Mouse (Mus musculus) limb, embryonic 10.5 days (tissue): ENCODE measurements around the gene Por. TPM values are rescaled to one million over a fixed set of nuclear protein-coding genes. Genes with fewer than 3 reads are reported as not detected.

Experiments used
- DNase-seq: peaks from one replicate; pipeline ENCODE4 v3.0.0-alpha.2; 2017; ENCODE audit warnings: low spot score
- H3K27ac ChIP-seq: fragments of 300-500 bp; sonication (generic); 2 replicates; pipeline ENCODE4 v1.5.1; 2016; ENCODE audit warnings: mild to moderate bottlenecking
- H3K27me3 ChIP-seq: fragments of 300-500 bp; sonication (generic); 2 replicates; pipeline ENCODE4 v1.6.1; 2016; ENCODE audit warnings: low read depth, mild to moderate bottlenecking; ENCODE audit not compliant: poor library complexity, severe bottlenecking
- H3K36me3 ChIP-seq: fragments of 300-500 bp; sonication (generic); 2 replicates; pipeline ENCODE4 v1.6.1; 2016; ENCODE audit warnings: mild to moderate bottlenecking, moderate library complexity
- H3K4me1 ChIP-seq: fragments of 300-500 bp; sonication (generic); 2 replicates; pipeline ENCODE4 v1.6.1; 2016
- H3K4me3 ChIP-seq: fragments of 300-500 bp; sonication (generic); 2 replicates; pipeline ENCODE4 v1.5.1; 2016; ENCODE audit warnings: mild to moderate bottlenecking, moderate library complexity
- H3K9me3 ChIP-seq: fragments of 300-500 bp; sonication (generic); replicated peaks from 2 replicates; pipeline ENCODE4 v1.6.1; 2016; ENCODE audit warnings: mild to moderate bottlenecking
- WGBS: fragments of 180-500 bp; shearing (Covaris S2); methylation state at CpG from one replicate; pipeline ENCODE4 v1.1.7; 2016; 5-methylcytosine and 5-hydroxymethylcytosine counted together
- polyA plus RNA-seq: library from polyadenylated mRNA; unstranded; fragments of >200 nt; fragmentation: Nextera tagmentation; extraction: Ambion mirVana; gene quantifications from 2 replicates; pipeline ENCODE4 v1.2.1, GENCODE M21; 2016

Gene Por
- polyA plus RNA-seq: 166 and 179 TPM in 2 replicates

- peak within 1 kb of the TSS; percentile 18 for H3K4me3 ChIP-seq
- peak within 1 kb of the TSS; percentile 71 for H3K27ac ChIP-seq
These were observed at the start of gene Por for GRCm38 (mm10) chr5:135669741-135670275. Gene Por, plus strand, starts transcription at chr5:135670033.

GRCm38 (mm10) chr5:135620526-135620925 is 49.3 kb upstream of the Por start:
- H3K9me3 ChIP-seq: no peaks in the 10 kb centered on the region
- WGBS: 85% methylated on average over 9 of the region's 9 CpGs
- H3K27me3 ChIP-seq: no peaks in the 10 kb centered on the region
- no peaks in the 10 kb centered on the region for H3K36me3 ChIP-seq
- no peak for DNase-seq
- no peak overlapping the region for H3K27ac ChIP-seq
- H3K4me1 ChIP-seq: no peaks in the 10 kb centered on the region
- no peak overlapping the region for H3K4me3 ChIP-seq

More at GRCm38 (mm10) chr5:135669741-135670275, at the start of gene Por:
- Histone ChIP-seq H3K4me1 (peaks cover 31% of the 10 kb centered on the region), H3K9me3 (no peaks in the 10 kb centered on the region), H3K27me3 (no peaks in the 10 kb centered on the region), H3K36me3 (no peaks in the 10 kb centered on the region)
- DNase-seq: peak; percentile 39
- WGBS: 21% methylated on average over 9 of the region's 9 CpGs

GRCm38 (mm10) chr5:135621725-135622124 is 48.1 kb upstream of the Por start:
- no peaks in the 10 kb centered on the region for H3K9me3 ChIP-seq
- H3K27ac ChIP-seq: no peak overlapping the region
- WGBS: 86% methylated on average over 10 of the region's 10 CpGs
- no peaks in the 10 kb centered on the region for H3K27me3 ChIP-seq
- no peak for DNase-seq
- no peak overlapping the region for H3K4me3 ChIP-seq
- no peaks in the 10 kb centered on the region for H3K36me3 ChIP-seq
- no peaks in the 10 kb centered on the region for H3K4me1 ChIP-seq

- no peak for DNase-seq
- no peak overlapping the region for H3K4me3 ChIP-seq
- 90% methylated on average over 18 of the region's 18 CpGs for WGBS
These were observed 46.7 kb upstream of the Por start for GRCm38 (mm10) chr5:135623006-135623563.

GRCm38 (mm10) chr5:135628916-135629315 is 40.9 kb upstream of the Por start:
- Histone ChIP-seq H3K9me3 (no peaks in the 10 kb centered on the region), H3K27me3 (no peaks in the 10 kb centered on the region), H3K4me3 (no peak overlapping the region), H3K27ac (no peak overlapping the region), H3K36me3 (no peaks in the 10 kb centered on the region), H3K4me1 (peaks cover 6% of the 10 kb centered on the region)
- WGBS: 48% methylated on average over 10 of the region's 10 CpGs
- no peak for DNase-seq

More at GRCm38 (mm10) chr5:135623006-135623563, 46.7 kb upstream of the Por start:
- H3K4me1 ChIP-seq: no peaks in the 10 kb centered on the region
- H3K9me3 ChIP-seq: no peaks in the 10 kb centered on the region
- no peaks in the 10 kb centered on the region for H3K27me3 ChIP-seq
- no peaks in the 10 kb centered on the region for H3K36me3 ChIP-seq
- no peak overlapping the region for H3K27ac ChIP-seq

- Histone ChIP-seq H3K36me3 (no peaks in the 10 kb centered on the region), H3K9me3 (no peaks in the 10 kb centered on the region), H3K27ac (no peak overlapping the region), H3K4me3 (no peak overlapping the region), H3K4me1 (peaks cover 7% of the 10 kb centered on the region), H3K27me3 (no peaks in the 10 kb centered on the region)
- no peak for DNase-seq
- 90% methylated on average over 3 of the region's 3 CpGs for WGBS
These were observed 40.4 kb upstream of the Por start for GRCm38 (mm10) chr5:135629401-135629800.

- Histone ChIP-seq H3K4me1 (peaks cover 7% of the 10 kb centered on the region), H3K27ac (no peak overlapping the region), H3K9me3 (no peaks in the 10 kb centered on the region), H3K36me3 (peaks cover 8% of the 10 kb centered on the region), H3K27me3 (no peaks in the 10 kb centered on the region), H3K4me3 (no peak overlapping the region)
- no peak for DNase-seq
- 35% methylated on average over 3 of the region's 3 CpGs for WGBS
These were observed 39.2 kb upstream of the Por start for GRCm38 (mm10) chr5:135630598-135630997.

GRCm38 (mm10) chr5:135632117-135632796 is 37.6 kb upstream of the Por start, which contains the start of gene Rhbdd2:
Gene Rhbdd2, plus strand, starts transcription at chr5:135632618.
- Histone ChIP-seq H3K4me3 (peak within 1 kb of the TSS; percentile 93), H3K27ac (peak within 1 kb of the TSS; percentile 97), H3K9me3 (no peaks in the 10 kb centered on the region), H3K4me1 (peaks cover 7% of the 10 kb centered on the region), H3K27me3 (no peaks in the 10 kb centered on the region), H3K36me3 (peaks cover 25% of the 10 kb centered on the region)
- WGBS: 12% methylated on average over 30 of the region's 30 CpGs
- DNase-seq: peak; percentile 97

GRCm38 (mm10) chr5:135632797-135633144 is 37.1 kb upstream of the Por start:
- DNase-seq: no peak
- WGBS: under 1% methylated on average over 21 of the region's 21 CpGs
- peak overlapping the region; percentile 93 for H3K4me3 ChIP-seq

GRCm38 (mm10) chr5:135639760-135640458 is 29.9 kb upstream of the Por start:
- Histone ChIP-seq H3K4me1 (no peaks in the 10 kb centered on the region), H3K4me3 (no peak overlapping the region), H3K9me3 (no peaks in the 10 kb centered on the region), H3K27me3 (no peaks in the 10 kb centered on the region), H3K27ac (no peak overlapping the region), H3K36me3 (peaks cover 90% of the 10 kb centered on the region)
- WGBS: 90% methylated on average over 7 of the region's 7 CpGs
- no peak for DNase-seq

More at GRCm38 (mm10) chr5:135632797-135633144, 37.1 kb upstream of the Por start:
- H3K4me1 ChIP-seq: peaks cover 7% of the 10 kb centered on the region
- no peaks in the 10 kb centered on the region for H3K27me3 ChIP-seq
- H3K27ac ChIP-seq: peak overlapping the region; percentile 97
- H3K36me3 ChIP-seq: peaks cover 30% of the 10 kb centered on the region
- H3K9me3 ChIP-seq: no peaks in the 10 kb centered on the region

- Histone ChIP-seq H3K27me3 (no peaks in the 10 kb centered on the region), H3K27ac (no peak overlapping the region), H3K4me1 (no peaks in the 10 kb centered on the region), H3K9me3 (no peaks in the 10 kb centered on the region), H3K36me3 (peaks cover 84% of the 10 kb centered on the region), H3K4me3 (no peak overlapping the region)
- no peak for DNase-seq
- 90% methylated on average over 6 of the region's 6 CpGs for WGBS
These were observed 29.4 kb upstream of the Por start for GRCm38 (mm10) chr5:135640459-135640789.

- DNase-seq: no peak
- no peak overlapping the region for H3K4me3 ChIP-seq
- no peak overlapping the region for H3K27ac ChIP-seq
- H3K4me1 ChIP-seq: 0 out of 2 replicates have a peak, but pooled peaks cover 3% of the 10 kb centered on the region
- H3K36me3 ChIP-seq: peaks cover 78% of the 10 kb centered on the region
- 95% methylated on average over 1 of the region's 1 CpGs for WGBS
- no peaks in the 10 kb centered on the region for H3K9me3 ChIP-seq
- H3K27me3 ChIP-seq: no peaks in the 10 kb centered on the region
These were observed 28.8 kb upstream of the Por start for GRCm38 (mm10) chr5:135641028-135641427.
